Mouse (Mus musculus): ENCODE measurements around the gene Eif3l. TPM values are rescaled to one million over a fixed set of nuclear protein-coding genes. Genes with fewer than 3 reads are reported as not detected.

Eif3l gene
- polyA plus RNA-seq, 1 experiment from 2014 or later, result 206 TPM

Other genes with a start within 250 kb of the Eif3l start
- 26.5 and 30.0 TPM in 2 replicates for gene Cdc42ep1, start 232.6 kb upstream of the Eif3l start, polyA plus RNA-seq (2015; fragmentation: Nextera tagmentation; extraction: Ambion mirVana)
- 0.65 and 0.73 TPM in 2 replicates for gene Lgals2, start 219.7 kb upstream of the Eif3l start, polyA plus RNA-seq (2015; fragmentation: Nextera tagmentation; extraction: Ambion mirVana)
- gene Gga1, start 198.0 kb upstream of the Eif3l start, polyA plus RNA-seq (2015; fragmentation: Nextera tagmentation; extraction: Ambion mirVana), result 53.2 and 54.4 TPM in 2 replicates
- 0.50 and 0.65 TPM in 2 replicates for gene Gm49510, start 175.5 kb upstream of the Eif3l start, polyA plus RNA-seq (2015; fragmentation: Nextera tagmentation; extraction: Ambion mirVana)
- gene Sh3bp1, start 175.4 kb upstream of the Eif3l start, polyA plus RNA-seq (2015; fragmentation: Nextera tagmentation; extraction: Ambion mirVana), result 55.2 and 61.1 TPM in 2 replicates
- 13.0 and 15.0 TPM in 2 replicates for gene Pdxp, start 161.3 kb upstream of the Eif3l start, polyA plus RNA-seq (2015; fragmentation: Nextera tagmentation; extraction: Ambion mirVana)
- 2,795 and 2,816 TPM in 2 replicates for gene Lgals1, start 148.5 kb upstream of the Eif3l start, polyA plus RNA-seq (2015; fragmentation: Nextera tagmentation; extraction: Ambion mirVana)
- 53.2 and 55.2 TPM in 2 replicates for gene Nol12, start 140.2 kb upstream of the Eif3l start, polyA plus RNA-seq (2015; fragmentation: Nextera tagmentation; extraction: Ambion mirVana)
- gene Triobp, start 127.5 kb upstream of the Eif3l start, polyA plus RNA-seq (2015; fragmentation: Nextera tagmentation; extraction: Ambion mirVana), result 54.8 and 59.2 TPM in 2 replicates
- gene H1f0, start 46.7 kb upstream of the Eif3l start, polyA plus RNA-seq (2015; fragmentation: Nextera tagmentation; extraction: Ambion mirVana), result 487 and 628 TPM in 2 replicates
- gene Galr3, start 33.3 kb upstream of the Eif3l start, polyA plus RNA-seq (2015; fragmentation: Nextera tagmentation; extraction: Ambion mirVana), result 0.13 TPM in 1 of 2 replicates, not detected in the other
- 43.9 and 46.6 TPM in 2 replicates for gene Ankrd54, start 12.3 kb upstream of the Eif3l start, polyA plus RNA-seq (2015; fragmentation: Nextera tagmentation; extraction: Ambion mirVana)
- gene Micall1, start 33.7 kb downstream of the Eif3l start, polyA plus RNA-seq (2015; fragmentation: Nextera tagmentation; extraction: Ambion mirVana), result 15.1 and 16.3 TPM in 2 replicates
- gene Polr2f, start 65.8 kb downstream of the Eif3l start, polyA plus RNA-seq (2015; fragmentation: Nextera tagmentation; extraction: Ambion mirVana), result 295 and 310 TPM in 2 replicates
- gene 1700088E04Rik, start 66.1 kb downstream of the Eif3l start, polyA plus RNA-seq (2015; fragmentation: Nextera tagmentation; extraction: Ambion mirVana), result 6.3 and 8.5 TPM in 2 replicates
- gene Sox10, start 90.1 kb downstream of the Eif3l start, polyA plus RNA-seq (2015; fragmentation: Nextera tagmentation; extraction: Ambion mirVana), result 4.2 and 5.2 TPM in 2 replicates
- gene Pick1, start 154.0 kb downstream of the Eif3l start, polyA plus RNA-seq (2015; fragmentation: Nextera tagmentation; extraction: Ambion mirVana), result 43.8 and 45.8 TPM in 2 replicates
- gene Gm49486, start 154.2 kb downstream of the Eif3l start, polyA plus RNA-seq (2015; fragmentation: Nextera tagmentation; extraction: Ambion mirVana), result 1.1 and 1.2 TPM in 2 replicates
- gene Slc16a8, start 179.6 kb downstream of the Eif3l start, polyA plus RNA-seq (2015; fragmentation: Nextera tagmentation; extraction: Ambion mirVana), result 0.12 and 0.36 TPM in 2 replicates
- gene Baiap2l2, start 210.4 kb downstream of the Eif3l start, polyA plus RNA-seq (2015; fragmentation: Nextera tagmentation; extraction: Ambion mirVana), result 17.2 and 19.7 TPM in 2 replicates

All from limb, embryonic 15.5 days (tissue).